ENCODE assay signal across 8 mouse cellular contexts in genomic region chr4:139351931-139352711, GRCm38 (mm10). TPM values are rescaled to one million over a fixed set of nuclear protein-coding genes. Genes with fewer than 3 reads are reported as not detected.
DNase-seq lines count a peak whose midpoint lies in the region; ATAC-seq and TF ChIP-seq lines count a peak whose summit lies in the region.

Mrto4 (minus strand) TSS chr4:139352576.
Emc1 (plus strand) TSS chr4:139352587.
Ubr4 (plus strand) TSS chr4:139352609.

- H3K27me3 ChIP-seq in Patski = no peaks in the 10 kb centered on the region
- no peaks in the 10 kb centered on the region for H3K27me3 ChIP-seq in hindbrain, embryonic 11.5 days (ENCODE audit: control insufficient read depth, insufficient read depth, low read length)
- no peaks in the 10 kb centered on the region for H3K27me3 ChIP-seq in lung, postnatal 0 days (replicated peaks; ENCODE audit: insufficient read depth, low read length)

- POLR2A ChIA-PET in Patski (lab: Charles Lee) = interaction anchor here (1.4 kb wide), 1 partner anchor 9 kb away, joined by 4 read pairs; no protein-coding TSS in a partner anchor

- H3K27ac ChIP-seq in hindbrain, embryonic 11.5 days (ENCODE audit: low read depth, low read length) = peak within 1 kb of the TSS; percentile 97
- H3K27ac ChIP-seq in lung, postnatal 0 days (ENCODE audit: low read length) = peak within 1 kb of the TSS; percentile 95

- peak; percentile 24 for DNase-seq in Patski (ENCODE audit: low read depth, low spot score)
- DNase-seq in cerebellum, postnatal 10 days = peak; percentile 90 to 91
- DNase-seq in frontal cortex, postnatal 10 days (ENCODE audit: low spot score in 2 of 2) = peak; percentile 74 to 84
- DNase-seq in hindbrain, embryonic 11.5 days (ENCODE audit: low spot score) = peak; percentile 86
- DNase-seq in layer of hippocampus, postnatal 10 days (ENCODE audit: low spot score in 2 of 2) = peak; percentile 86 to 88
- peak; percentile 93 for DNase-seq in lung, postnatal 0 days (ENCODE audit: low spot score)
- DNase-seq in ovary, postnatal 10 days (ENCODE audit: low spot score) = peak; percentile 80
- DNase-seq in thymus, postnatal 0 days (ENCODE audit: low spot score) = peak; percentile 85

- peak; percentile 47 for ATAC-seq in Patski
- peak; percentile 94 for ATAC-seq in hindbrain, embryonic 11.5 days (ENCODE audit: low FRiP score)
- ATAC-seq in lung, postnatal 0 days = peak; percentile 96

- 0% methylated on average over 60 of the region's 64 CpGs for WGBS in hindbrain, embryonic 11.5 days
- 1% methylated on average over 56 of the region's 64 CpGs for WGBS in lung, postnatal 0 days

- H3K4me3 ChIP-seq in hindbrain, embryonic 11.5 days (ENCODE audit: low read depth, low read length) = peak within 1 kb of the TSS; percentile 65
- H3K4me3 ChIP-seq in lung, postnatal 0 days (ENCODE audit: low read depth, low read length) = peak within 1 kb of the TSS; percentile 70

- TF ChIP-seq EP300 in lung, postnatal 0 days (IDR thresholded peaks at IDR 0.05) = no peak

- CTCF ChIA-PET in Patski (lab: Charles Lee) = no interaction called here

- H3K4me1 ChIP-seq in hindbrain, embryonic 11.5 days (replicated peaks; ENCODE audit: control insufficient read depth, insufficient read depth, low read length) = peaks cover 6% of the 10 kb centered on the region
- peaks cover 13% of the 10 kb centered on the region for H3K4me1 ChIP-seq in lung, postnatal 0 days (ENCODE audit: insufficient read depth, low read depth, low read length)

- no peaks in the 10 kb centered on the region for H3K9me3 ChIP-seq in hindbrain, embryonic 11.5 days (ENCODE audit: control insufficient read depth, low read length)
- no peaks in the 10 kb centered on the region for H3K9me3 ChIP-seq in lung, postnatal 0 days (ENCODE audit: low read length)

- H3K36me3 ChIP-seq in hindbrain, embryonic 11.5 days (ENCODE audit: control insufficient read depth, insufficient read depth, low read length) = peaks cover 6% of the 10 kb centered on the region; the same call in 1 of the 2 replicates
- H3K36me3 ChIP-seq in lung, postnatal 0 days (ENCODE audit: insufficient read depth, low read length) = no peaks in the 10 kb centered on the region

- peak within 1 kb of the TSS; percentile 96 for H3K9ac ChIP-seq in hindbrain, embryonic 11.5 days (ENCODE audit: low read depth, low read length)
- peak within 1 kb of the TSS; percentile 85 for H3K9ac ChIP-seq in lung, postnatal 0 days (replicated peaks; ENCODE audit: low read depth)

- peak within 1 kb of the TSS; percentile 85 for H3K4me2 ChIP-seq in hindbrain, embryonic 11.5 days (replicated peaks; ENCODE audit: low read depth, low read length)
- peak within 1 kb of the TSS; percentile 84 for H3K4me2 ChIP-seq in lung, postnatal 0 days (replicated peaks; ENCODE audit: low read depth, low read length)

- in situ Hi-C loops in Patski (cut with MboI; ENCODE audit: low pct_unique_long_range_greater_than_20kb) = loop anchor here (10.0 kb wide), 1 partner anchor 57 kb away; no protein-coding TSS in a partner anchor

- no peak for TF ChIP-seq CTCF in Patski (IDR thresholded peaks at IDR 0.05)
- TF ChIP-seq CTCF in lung, postnatal 0 days (IDR thresholded peaks at IDR 0.05) = no peak

RNA-seq across cellular contexts. Expression of gene Mrto4, which starts in this region (rescaled TPM):
- polyA plus RNA-seq in Patski (2021) = 19.6 TPM
- polyA plus RNA-seq in hindbrain, embryonic 11.5 days (2014; fragmentation: Nextera tagmentation; extraction: Ambion mirVana) = 120 and 123 TPM in 2 replicates
- 10 to 100 TPM; 49.9 to 59.2 TPM for total RNA-seq in layer of hippocampus, postnatal 10 days (2021)
- polyA plus RNA-seq in lung, postnatal 0 days (2015; fragmentation: Nextera tagmentation; extraction: Ambion mirVana) = 34.5 and 36.1 TPM in 2 replicates
- polyA plus RNA-seq in thymus, postnatal 0 days (2015; fragmentation: Nextera tagmentation; extraction: Ambion mirVana) = 115 and 116 TPM in 2 replicates

RNA-seq across cellular contexts. Expression of gene Emc1, which starts in this region (rescaled TPM):
- 16.3 TPM for polyA plus RNA-seq in Patski (2021)
- 21.6 and 23.5 TPM in 2 replicates for polyA plus RNA-seq in hindbrain, embryonic 11.5 days (2014; fragmentation: Nextera tagmentation; extraction: Ambion mirVana)
- total RNA-seq in layer of hippocampus, postnatal 10 days (2021) = 10 to 100 TPM; 74.3 to 85.0 TPM
- 11.3 and 11.6 TPM in 2 replicates for polyA plus RNA-seq in lung, postnatal 0 days (2015; fragmentation: Nextera tagmentation; extraction: Ambion mirVana)
- 16.8 and 17.8 TPM in 2 replicates for polyA plus RNA-seq in thymus, postnatal 0 days (2015; fragmentation: Nextera tagmentation; extraction: Ambion mirVana)

RNA-seq across cellular contexts. Expression of gene Ubr4, which starts in this region (rescaled TPM):
- 100 TPM for polyA plus RNA-seq in Patski (2021)
- polyA plus RNA-seq in hindbrain, embryonic 11.5 days (2014; fragmentation: Nextera tagmentation; extraction: Ambion mirVana) = 76.5 and 82.5 TPM in 2 replicates
- total RNA-seq in layer of hippocampus, postnatal 10 days (2021) = 100 to 1,000 TPM; 146 to 147 TPM
- 49.2 and 50.8 TPM in 2 replicates for polyA plus RNA-seq in lung, postnatal 0 days (2015; fragmentation: Nextera tagmentation; extraction: Ambion mirVana)
- 44.9 and 50.7 TPM in 2 replicates for polyA plus RNA-seq in thymus, postnatal 0 days (2015; fragmentation: Nextera tagmentation; extraction: Ambion mirVana)

Comparison
In these comparisons a context has a peak if more than half of its experiments do, and no peak if none do; other contexts are left out.
1. Peak in every context shown above with its lines: DNase-seq, ATAC-seq, H3K4me3 ChIP-seq and H3K27ac ChIP-seq.
2. DNase-seq: peak in every context shown above with its lines; median percentile 93 in lung, postnatal 0 days; 90 in cerebellum, postnatal 10 days; 87 in layer of hippocampus, postnatal 10 days; 86 in hindbrain, embryonic 11.5 days; 85 in thymus, postnatal 0 days; 80 in ovary, postnatal 10 days; 79 in frontal cortex, postnatal 10 days; 24 in Patski.